Mouse (Mus musculus) ovary, postnatal 36 days (tissue): Measurements from ENCODE around the gene Dph5.

Source experiments
- DNase-seq: peaks from one replicate; pipeline ENCODE4 v3.0.0; 2022; ENCODE audit warnings: low spot score, mixed read lengths

The Dph5 gene

DNA sequence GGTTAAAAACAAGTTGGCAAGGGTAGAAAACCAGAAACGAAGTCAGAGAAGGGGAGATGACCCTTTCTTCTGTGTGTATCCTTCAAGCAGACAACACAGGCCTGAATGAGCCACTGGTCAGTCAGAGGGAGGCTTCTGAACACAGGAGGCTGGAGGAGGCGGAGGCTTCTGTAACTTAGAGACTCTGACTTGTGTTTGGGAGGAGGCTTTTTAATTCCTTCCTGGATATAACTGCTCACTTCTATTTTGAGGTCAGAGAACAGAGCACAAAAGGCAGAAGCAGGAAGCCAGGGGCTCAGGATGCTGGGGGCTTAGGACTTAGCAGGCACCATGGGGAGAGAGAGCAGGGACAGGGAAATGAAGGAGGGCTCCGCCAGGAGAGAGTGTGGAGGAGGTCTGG lies 63.6 kb downstream of the Dph5 start:
- no peak for DNase-seq

DNA sequence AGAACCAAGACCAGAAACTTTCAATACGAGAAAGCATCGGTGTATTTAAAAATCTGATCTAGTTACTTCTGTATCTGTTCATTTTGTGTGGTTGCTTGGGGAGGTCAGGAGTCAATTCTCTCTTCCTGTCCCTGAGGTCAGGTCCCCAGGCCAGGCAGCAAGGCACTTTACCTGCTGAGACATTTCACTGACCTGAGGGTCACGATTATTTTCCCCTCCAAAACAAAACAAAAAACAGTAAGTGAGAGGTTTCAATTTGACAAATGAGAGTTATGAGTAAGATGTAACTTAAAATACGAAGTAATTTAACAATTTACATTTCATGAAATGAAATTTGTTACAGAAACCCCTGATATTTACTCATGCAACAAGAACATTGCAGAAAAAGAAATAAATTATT lies 64.7 kb downstream of the Dph5 start:
- DNase-seq = no peak

DNA sequence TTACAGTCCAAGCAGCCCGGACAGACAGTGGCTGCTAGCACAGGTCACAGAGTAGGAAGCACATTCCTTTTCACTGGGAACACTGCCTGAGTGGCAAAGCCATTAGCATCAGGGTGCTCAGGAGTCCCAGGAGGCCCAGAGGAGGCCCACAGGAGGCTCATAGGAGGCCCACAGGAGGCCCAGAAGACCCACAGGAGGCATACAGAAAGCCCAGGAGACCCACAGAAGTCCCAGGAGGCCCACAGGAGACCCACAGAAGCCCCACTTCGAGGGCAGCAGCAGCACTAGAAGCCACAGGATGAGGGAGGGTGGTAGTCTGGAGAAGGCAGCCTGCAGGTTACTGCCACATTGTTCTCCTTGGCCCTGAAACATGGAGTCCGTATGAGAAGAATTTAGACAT lies 65.5 kb downstream of the Dph5 start:
- DNase-seq = no peak

DNA sequence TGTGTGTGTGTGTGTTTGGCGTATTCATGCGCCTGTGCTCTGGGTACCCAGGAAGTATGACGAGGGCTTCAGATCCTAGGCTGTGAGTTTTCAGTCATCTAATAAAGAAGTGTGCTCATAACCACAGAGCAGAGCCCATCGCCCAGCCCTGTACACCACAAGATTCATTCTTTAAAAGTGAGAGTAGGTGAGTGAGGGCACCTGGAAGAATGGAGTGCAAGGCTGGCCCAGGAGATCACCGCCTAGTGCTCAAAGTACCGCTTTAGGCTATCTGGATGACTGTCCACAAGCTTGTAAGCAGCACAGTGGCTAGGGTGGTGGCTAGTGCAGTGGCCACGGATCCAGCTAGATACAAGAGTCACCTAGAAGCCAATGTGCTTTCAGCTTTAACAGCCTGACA lies 69.6 kb downstream of the Dph5 start:
- DNase-seq = no peak

DNA sequence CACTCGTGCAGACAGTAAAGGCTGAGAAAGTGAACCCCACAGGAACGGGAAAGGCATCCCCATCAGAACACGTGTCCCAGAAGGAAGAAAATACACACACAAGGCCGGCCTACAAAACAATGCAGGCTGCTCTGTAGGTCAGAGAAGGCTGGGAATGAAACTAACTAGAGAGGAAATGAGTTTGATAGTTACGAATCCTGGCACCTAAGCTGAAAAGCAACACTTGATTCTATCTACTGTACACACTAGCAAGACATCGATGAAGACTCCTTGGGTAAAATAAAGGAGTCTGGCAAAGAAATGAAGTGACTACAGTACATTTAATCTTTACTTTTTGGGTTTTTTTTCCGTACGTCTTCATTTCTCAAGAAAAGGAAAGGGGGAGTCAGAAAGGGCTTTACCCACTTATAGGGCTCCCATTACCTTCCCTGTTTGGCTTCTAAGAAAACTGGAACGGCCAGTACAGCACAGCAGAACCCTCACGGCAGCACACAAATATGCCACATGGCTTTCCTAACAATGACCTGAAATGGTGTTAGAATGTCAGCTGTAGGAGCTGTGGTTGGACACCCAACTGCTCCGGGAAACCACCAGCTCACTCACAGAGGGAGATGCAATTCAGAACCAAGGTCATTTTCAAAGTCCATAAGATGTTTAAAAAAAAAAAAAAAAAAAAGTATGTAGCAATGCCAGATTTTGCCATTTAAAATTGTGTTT lies 73.8 kb downstream of the Dph5 start:
- no peak for DNase-seq

DNA sequence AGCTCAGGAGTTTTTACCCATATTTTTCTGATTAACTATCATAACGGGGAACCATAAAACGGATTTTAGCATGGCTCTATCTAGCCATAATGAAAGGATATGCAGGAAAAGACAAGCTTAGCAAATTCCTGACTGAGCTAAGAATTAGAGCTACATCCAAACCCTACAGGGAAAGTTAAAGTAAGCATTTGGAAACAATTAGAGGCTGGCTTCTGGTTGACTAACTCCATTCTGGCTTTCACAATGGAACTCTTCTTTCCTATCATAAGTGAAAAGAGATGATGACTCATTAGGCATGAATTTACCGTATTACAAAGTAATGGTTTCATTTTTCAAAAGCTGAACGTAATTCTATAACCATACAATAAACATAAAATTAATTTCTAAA lies 74.4 kb downstream of the Dph5 start:
- no peak for DNase-seq

DNA sequence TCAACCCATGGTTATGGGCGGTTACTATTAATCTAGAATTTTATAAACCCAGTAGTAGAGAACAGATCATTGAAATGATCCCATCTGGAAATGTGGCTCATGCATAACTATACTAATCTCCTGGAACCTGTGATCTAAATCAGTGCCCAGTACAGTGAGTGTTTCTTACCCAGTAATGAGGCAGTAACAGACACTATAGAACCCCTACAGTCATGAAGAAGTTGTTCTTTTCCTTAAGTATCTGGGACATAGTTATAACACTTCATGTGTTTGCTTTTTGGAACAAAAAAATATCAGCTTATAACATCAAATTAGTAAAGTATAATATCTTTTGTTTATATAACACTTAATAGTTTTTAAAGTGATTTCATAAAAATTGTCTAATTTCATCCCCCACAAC lies 76.0 kb downstream of the Dph5 start:
- DNase-seq = no peak

DNA sequence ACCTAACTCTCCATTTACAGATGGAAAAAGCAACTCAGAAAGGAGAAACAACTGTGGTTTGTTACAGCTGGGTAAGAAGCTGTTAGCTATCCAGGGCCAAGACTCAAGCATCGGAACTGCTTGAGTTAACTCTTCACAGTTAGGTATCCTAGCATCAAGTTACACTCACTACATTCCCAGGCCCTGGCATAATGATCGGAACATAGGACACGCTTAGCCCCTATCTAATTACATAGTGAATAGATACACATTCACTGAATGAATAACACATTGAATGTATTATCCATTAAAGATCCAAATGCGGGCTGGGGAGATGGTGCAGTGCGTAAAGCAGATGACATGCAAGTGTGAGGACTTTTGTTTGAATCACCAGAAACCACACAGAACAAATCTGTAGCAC lies 76.4 kb downstream of the Dph5 start:
- no peak for DNase-seq

DNA sequence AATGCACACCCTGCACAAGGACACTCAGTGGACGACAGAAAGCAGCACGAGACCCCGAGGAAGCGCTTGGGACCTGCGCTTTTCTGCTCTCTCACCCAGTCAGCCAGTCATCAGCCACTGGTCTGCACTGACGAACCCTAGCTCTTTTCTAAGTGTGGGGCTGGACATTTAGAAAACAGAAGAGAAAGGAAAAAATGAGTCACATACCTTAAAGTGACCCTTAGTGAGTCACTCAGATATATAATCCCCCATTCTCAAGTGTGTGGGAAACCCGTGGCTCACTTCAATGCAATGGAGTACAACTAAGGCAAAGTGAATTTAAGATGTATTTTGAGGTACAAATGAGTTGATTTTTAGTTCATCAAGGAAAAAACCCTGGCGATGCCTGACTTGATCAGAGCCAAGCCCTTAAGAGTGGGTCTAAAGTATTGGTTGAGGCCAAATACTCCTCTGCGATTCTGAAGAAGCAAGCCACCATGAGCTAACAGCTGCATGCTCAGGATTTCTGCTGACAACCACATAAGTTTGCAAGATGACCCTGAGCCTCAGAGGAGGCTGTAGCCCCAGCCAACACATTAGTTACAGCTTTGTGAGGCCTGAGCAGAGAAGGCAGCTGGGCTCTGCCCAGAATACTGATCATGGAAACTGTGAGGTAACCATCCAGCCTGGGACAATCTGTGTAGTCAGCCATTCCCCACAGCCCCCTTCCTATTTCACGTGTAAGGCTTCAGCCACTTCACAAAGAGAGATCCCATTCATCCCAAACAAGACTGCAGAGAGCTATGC lies 81.3 kb downstream of the Dph5 start:
- DNase-seq = no peak

DNA sequence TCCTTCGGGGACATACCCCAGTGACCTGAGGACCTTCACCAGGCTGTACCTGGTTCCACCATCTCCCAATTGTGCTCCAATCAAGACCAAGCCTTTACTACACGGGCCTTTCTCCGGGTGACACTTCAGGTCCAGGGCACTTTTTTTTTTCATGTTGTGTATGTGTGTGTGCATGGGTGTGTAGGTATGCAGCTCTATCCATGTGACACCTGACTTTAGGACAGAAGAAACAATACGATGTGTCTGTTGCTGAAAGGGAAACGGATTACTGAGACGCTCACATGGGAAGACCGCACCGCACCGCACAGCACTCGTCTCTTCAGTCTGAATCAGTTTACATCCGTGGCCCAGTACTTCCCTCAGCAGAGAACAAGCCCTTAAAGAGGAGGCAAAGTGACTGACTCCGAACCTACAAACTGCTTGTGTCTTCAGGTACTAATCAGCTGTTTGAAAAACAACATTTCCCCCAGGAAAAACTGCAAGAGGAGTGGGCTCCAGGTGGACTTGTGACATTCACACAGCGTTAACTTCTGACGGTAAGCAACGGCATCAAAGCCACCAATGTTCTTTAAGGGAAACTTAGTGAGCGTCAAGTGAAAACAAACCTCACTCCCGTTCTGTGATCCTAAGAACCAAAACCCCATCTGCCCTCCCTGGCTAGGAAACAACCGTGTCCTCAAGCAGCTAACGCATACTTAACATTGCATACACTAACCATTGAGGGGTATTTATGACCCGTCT lies 83.6 kb downstream of the Dph5 start:
- DNase-seq = no peak

DNA sequence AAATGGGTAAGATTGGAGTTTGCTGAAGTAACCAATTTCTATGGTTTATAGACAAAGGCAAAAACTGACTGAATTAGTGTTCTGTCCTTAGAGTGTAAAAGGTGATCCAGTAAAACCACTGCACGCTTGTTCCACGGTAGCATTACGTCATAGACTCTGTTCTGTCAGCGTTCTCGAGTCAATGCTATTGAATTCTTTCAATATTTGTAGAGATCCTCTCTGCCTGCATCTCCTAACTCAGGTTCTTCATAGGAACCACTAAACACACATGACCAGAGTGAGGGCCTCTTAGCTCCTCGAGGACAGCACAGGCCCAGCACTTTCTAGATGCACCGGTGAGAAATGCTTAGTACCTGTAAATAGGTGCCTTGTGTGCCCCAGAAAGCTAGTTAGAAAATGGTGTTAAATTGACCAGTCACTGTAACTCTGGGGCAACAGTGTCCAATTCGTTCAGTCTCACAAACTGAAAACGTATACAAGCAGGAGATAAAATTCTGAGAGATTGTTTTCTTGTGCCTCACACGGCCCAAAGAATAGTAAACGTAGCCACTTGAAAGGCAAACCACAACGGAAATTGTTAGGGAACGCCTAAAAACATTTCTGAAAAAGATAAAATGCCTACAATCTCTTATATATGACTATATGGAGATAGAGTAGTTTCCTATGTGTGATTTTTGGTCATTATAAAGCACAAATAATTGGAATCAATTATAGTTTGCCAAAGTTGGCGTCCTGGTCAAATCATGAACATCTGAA lies 84.4 kb downstream of the Dph5 start:
- no peak for DNase-seq

DNA sequence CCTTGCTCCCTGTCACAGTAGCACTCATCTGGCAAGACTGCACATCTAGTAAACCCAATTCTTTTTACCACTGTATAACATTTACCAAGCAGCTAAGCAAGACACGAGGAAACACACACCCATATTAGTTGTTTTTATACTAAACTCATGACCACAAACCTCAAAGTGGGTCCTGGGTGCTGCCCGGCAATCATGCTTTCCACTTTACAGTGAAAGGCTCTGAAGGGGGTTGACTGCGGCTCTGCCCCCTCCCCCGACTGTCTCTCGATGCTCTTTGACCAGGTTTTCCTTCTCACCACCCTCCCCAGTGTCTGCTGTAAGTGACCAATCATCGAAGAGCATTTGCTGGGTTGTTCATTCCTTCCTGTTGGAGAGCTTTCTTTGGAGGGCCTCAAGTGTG lies 86.6 kb downstream of the Dph5 start:
- DNase-seq = no peak

DNA sequence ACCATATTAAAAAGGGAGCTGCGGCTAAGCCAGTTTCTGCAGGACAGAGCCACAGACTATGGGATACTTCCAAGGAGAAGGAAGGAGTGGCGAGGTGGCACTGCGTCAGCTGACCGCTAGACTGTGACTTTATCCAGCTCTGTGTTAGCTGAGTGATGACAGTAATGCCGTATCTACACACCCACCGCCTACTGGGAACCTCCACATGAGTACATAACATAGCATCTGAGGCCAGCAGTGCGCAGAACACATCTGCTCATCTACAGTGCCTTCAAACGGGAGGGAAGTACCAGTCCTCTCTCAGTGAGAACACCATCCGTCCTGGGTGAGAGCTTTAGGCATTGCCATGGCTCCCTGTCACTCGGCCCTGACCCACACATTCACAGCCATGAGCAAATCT lies 87.4 kb downstream of the Dph5 start:
- no peak for DNase-seq

DNA sequence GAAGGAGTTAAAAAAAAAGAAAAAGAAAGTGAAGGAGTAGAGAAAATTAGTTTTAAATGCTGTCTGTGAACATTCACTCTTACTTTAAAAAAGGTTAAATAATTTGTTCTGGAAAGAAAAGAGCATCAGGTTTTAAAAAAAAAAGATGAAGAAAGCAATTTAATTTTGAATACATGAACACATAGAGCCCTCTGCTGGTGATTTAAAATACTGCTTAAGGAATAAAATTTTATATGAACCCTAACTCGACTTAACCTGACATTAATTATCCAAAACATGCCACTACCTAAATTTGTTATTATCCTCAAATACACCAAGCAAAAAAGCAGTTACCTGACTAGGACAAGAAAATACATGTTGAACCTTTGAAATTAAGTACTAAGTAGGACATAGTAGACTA lies 91.4 kb downstream of the Dph5 start:
- no peak for DNase-seq

DNA sequence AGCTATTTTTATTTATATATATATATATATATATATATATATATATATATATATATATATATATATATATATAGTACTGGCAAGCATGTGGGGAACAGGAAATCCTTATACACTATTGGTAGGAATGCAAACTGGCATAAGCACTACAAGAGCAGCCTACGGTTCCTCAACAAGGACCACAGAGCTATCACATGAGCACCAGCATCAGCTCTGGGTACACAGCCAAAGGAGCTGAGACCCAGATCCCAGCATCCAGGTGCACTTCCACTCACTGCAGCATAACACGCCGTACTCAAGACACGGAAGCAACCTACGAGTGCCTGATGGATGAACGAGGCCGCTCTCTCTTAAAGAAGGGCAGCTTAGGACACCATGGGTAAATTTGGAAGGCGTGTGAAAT lies 95.6 kb downstream of the Dph5 start:
- no peak for DNase-seq
